Mouse (Mus musculus) CH12.LX (cell line): ENCODE results near the gene Farsa.

Source experiments
- CTCF ChIP-seq, 2 experiments: IDR thresholded peaks in 1 of 2; conservative IDR thresholded peaks in 1 of 2; 2 replicates each; pipeline ENCODE4 v1.5.1; 2011 to 2012; ENCODE audit warnings: low read depth in 2 of 2, low read length in 2 of 2, improper control_type of control experiment in 1 of 2, inconsistent platforms in 1 of 2, mild to moderate bottlenecking in 1 of 2, moderate library complexity in 1 of 2
- EP300 ChIP-seq: IDR thresholded peaks from 2 replicates; pipeline ENCODE4 v1.6.1; 2011; ENCODE audit warnings: low read length, improper control_type of control experiment
- POLR2AphosphoS2 ChIP-seq: IDR thresholded peaks from 2 replicates; pipeline ENCODE4 v1.6.1; 2011; ENCODE audit warnings: low read depth, low read length, improper control_type of control experiment
- ZC3H11A ChIP-seq: IDR thresholded peaks from 2 replicates; pipeline ENCODE4 v1.6.1; 2012; ENCODE audit warnings: low read depth, mild to moderate bottlenecking, inconsistent platforms, low read length, improper control_type of control experiment

DNA sequence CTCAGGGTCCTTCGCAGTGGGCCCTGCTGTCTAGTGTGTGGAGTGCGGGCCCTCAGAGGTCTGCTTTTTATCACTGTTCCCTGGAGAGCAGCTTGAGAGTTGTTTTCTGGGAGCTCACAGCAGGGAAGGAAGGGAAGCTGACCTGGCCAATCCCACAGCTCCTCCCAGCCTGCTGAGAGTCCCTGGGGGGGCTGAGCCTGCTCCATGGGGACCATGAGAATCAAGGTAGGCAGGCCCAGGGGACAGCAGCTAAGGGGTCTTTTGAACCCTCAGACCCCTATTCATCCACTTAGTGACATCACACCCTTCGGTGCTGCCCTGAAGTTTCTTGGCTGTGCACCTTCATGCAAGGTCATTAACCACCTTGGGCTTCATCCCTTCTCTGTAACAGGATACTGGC lies 34.1 kb upstream of the Farsa start, which contains the start of gene Dand5:
- no peak for TF ChIP-seq CTCF (conservative IDR thresholded peaks at IDR 0.05 in 1 of 2, IDR thresholded peaks at IDR 0.05 in 1 of 2; ENCODE audit: low read depth in 2 of 2, low read length in 2 of 2)
- no peak for TF ChIP-seq ZC3H11A
- TF ChIP-seq EP300, result no peak
- no peak for TF ChIP-seq POLR2AphosphoS2
